Mouse (Mus musculus) urinary bladder, postnatal 4 days (tissue): ENCODE measurements at regions not wholly inside any gene's neighbourhood (a gene's known extent, or its start where the extent isn't known, plus 50 kb on each side); places are given as distances from the start of the nearest gene placed in this dataset.

Source experiments
- DNase-seq, 2 experiments: peaks; one replicate each; pipeline ENCODE4 v3.0.0; 2021 to 2022; ENCODE audit warnings: low spot score in 2 of 2

DNA sequence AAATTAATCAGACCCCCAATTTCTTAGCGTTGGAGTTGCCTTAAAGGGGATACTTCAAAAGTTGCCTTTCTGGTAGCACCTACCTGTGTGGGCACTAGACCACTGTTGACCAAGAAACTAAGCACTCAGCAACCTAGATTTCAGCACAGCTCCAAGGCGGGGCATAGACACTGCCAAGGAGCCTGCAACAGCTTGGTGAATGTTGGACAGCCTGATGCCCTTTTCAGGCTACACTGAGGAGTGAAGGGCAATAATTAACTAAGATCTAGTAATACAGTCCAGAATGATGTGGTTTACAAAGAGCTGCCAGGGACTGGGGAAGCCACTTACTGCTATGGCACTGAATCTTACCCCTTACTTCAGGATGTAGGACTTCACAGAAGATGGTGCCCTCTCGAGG is 304.9 kb downstream of the Satb1 start:
- no peak for DNase-seq

- no peak for DNase-seq
Measured at GRCm38 (mm10) chr17:51526881-51527280, 306.2 kb downstream of the Satb1 start.

- no peak for DNase-seq
Measured at GRCm38 (mm10) chr17:51526464-51526863, 306.6 kb downstream of the Satb1 start.

GRCm38 (mm10) chr17:51526021-51526420 is 307.1 kb downstream of the Satb1 start:
- DNase-seq = no peak

- DNase-seq = no peak
Measured at GRCm38 (mm10) chr17:51525219-51525618, 307.9 kb downstream of the Satb1 start.

DNA sequence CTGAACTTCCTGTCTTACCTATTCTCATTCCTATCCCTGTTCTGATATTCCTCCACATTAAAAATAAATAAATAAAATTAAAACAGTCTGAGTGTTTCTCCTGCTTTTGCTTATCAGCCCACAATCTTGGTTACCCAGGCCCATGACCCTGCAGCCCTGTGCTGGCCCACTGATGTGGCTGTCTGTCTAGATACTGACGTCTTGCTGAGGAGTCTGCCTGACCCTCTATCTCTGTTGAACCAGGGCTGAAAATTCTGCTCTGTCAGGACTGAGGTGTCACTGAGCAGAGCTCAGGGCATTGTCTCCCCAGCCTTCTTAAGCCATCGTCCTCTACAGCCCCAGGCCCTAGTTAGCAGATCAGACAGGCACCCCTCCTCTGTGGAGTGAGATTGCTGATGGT is 321.2 kb downstream of the Satb1 start:
- DNase-seq = no peak

DNA sequence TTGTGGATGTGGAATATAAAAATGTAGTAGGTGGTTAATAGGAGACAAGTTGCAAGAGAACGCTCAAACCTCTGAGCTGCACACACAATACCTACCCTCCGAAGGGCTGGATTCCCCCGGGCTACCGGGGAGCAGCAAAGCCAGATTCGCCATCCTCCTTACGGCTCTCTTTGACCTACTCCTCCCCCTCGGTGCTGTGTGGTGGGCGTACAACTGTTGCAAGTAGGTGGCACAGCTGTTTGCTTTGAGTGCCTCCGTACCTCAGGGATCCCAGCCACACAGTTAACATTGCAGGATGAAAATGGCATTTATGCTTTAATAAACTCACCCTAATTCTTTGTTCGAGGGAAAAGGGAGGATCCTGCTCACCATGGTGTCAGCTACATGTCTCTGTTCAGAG is 321.6 kb upstream of the Tbc1d5 start:
- DNase-seq = peak in 1 of 2 experiments; percentile 56

- no peak for DNase-seq
Measured at GRCm38 (mm10) chr17:51499541-51499940, 320.4 kb upstream of the Tbc1d5 start.

DNA sequence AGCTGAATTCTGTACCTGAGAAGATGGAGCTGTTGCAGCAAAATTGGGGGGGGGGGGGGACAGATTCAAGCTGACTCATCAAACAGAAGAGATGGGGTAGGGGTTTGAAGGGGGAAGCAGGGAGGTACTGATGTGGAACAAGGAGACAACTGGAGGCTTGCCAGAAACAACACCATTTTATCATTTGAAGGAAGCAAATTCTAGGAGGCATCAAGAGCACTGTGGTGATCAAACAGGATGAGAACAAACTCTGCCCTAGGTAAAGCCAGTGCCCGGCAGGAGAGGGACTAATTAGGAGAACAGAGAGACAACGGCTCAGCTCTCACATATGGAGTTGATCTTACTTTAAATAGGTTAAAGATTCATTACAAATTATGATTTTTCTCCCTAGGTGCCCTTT is 315.9 kb upstream of the Tbc1d5 start:
- no peak for DNase-seq

DNA sequence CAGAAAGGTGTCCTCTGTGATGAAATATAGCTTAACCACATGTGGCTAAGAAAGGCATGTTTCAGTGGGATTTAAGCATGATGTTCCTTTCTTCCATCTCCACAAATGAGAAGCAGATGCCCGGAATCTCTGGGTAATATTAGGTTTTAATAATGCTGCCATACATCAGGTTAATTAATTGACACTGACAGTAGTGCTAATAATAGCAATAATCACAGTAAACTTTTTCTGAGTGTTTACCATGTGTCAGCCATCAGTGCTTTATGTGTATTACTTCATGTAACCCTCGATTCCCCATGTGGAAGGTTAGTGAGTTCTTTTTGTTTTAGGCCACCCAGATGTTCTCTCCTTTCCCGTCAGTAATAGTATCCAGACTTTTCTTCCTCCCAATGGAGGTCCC is 310.2 kb upstream of the Tbc1d5 start:
- no peak for DNase-seq

DNA sequence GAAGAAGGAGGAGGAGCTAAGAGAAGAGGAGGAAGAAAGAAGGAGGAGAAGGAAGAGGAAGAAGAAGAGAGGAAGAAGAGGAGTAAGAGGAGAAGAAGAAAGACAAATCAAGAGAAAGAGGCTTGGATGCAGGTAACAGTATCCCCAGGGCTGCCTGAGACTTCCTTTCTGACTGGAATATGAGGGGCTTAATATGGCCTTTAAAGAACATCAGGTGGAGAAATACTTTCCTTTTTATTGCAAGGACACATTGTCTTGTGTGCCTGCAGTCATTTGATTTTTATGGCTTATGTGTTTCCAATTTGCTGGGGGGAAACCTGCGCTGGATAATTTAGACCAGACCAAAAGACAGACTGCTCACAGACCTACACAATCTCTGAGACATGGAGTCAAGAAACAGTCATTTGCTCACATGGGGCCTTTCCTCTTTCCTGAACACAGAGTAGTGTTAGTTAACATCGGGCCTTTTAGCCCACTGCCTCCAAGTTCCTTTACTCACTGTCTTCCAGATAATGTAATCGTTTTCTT is 308.8 kb upstream of the Tbc1d5 start:
- no peak for DNase-seq

DNA sequence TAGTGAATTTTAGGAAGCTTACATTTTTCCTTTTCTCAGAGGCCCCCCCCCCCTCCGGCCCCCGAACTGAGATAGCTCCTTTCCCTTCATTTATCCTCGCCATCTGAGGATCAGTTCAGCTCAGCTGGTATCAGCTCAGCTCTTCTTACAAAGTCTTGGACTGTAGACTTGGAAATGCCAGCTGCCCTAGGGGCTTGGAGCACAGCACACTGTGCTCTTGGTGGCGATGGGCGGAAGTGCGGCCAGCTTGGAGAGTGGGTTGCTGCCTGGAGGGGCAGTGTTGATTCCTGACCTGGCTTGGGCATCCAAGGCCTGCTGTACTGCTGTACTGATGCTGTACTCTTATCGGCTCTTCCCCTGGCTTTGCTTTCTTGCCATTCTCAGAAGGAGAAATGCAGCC is 298.7 kb upstream of the Tbc1d5 start:
- no peak for DNase-seq

DNA sequence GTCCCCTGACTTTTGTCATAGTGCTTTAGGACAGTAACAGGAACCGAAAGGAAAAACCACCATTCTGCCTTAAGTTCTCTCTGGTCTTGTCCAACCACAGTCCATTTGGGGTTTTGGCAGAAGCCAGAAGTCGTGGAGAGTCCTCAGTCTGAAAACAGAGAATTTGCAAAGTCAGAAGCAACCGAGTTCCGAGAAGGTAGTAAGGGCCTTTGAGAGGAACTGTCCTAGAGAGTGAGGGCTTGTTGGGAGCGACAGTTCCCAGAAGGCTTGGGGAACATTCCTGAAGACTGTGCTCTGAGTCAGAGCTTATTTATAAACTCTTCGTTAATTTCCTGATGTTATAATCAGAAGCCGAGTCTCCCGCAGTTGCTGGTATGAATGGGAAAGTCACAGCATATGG is 298.3 kb upstream of the Tbc1d5 start:
- DNase-seq = no peak

DNA sequence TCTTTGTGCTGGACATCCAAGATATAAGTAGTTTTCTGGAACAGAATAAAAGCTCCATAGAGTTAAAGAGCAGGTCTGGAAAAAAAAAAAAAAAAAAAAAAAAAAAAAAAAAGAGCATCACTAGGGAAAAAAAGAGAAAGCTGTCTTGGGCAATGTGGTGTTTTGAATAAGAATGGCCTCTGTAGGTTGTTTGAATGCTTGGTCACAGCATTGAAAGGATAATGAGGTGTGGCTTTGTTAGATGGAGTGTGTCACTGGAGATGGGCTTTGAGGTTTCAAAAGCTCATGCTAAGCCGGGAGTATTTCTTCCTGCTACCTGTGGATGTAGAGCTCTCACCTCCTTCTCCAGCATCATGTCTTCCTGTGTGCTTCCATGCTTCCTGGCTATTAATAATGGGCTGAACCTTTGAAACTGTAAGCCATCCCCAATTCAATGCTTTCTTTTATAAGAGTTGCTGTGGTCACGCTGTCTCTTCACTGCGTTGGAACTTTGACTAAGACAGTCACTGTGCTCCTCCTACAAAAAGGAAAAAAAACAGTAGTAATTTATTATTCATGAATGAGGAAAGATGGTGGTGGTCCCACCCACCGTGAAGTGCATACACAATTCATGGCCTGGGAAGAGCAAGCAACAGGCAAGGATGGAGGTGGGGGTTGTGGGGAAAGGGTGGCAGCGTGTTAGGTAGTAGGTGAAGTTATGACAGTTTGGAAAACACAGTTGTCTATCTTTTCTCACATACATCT is 283.2 kb upstream of the Tbc1d5 start:
- no peak for DNase-seq

- DNase-seq = no peak
Measured at GRCm38 (mm10) chr17:51461248-51461647, 282.1 kb upstream of the Tbc1d5 start.

DNA sequence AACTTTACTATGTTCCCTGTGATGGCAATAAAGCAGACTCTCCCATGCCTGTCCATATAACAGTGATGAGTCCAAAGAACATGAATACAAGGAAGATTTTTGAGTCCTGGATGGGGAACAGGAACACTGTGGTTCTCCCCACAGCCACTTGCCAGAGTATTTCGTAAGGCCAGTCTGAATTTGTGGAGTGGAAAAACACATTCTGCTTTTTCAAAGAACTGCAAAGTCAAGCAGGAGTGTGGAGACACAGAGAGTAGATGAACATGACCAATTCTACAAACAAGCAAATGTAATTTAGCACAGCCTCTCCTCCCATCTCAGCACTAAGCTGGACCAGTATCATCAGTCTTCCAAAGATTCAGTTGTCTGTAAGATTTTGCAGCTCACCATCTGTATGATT is 280.0 kb upstream of the Tbc1d5 start:
- no peak for DNase-seq

DNA sequence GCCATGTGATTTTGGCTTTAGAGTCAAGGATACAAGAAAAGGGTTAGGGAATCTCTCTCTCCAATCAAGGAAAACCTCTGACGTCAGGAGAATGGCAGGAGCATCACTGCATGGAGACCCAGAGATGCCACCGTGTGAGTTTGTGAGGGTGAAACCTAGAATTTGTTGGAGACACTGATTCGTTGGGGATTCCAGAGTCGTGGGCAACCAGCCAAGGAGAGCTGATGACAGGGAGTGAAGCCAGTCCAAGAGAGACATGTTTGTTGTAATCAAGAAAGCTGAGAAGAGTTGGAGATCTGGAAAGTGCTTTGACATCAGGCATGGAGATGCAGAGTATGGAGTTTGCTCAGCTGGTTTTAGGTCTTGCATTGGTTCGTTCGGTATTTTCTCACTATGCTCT is 236.6 kb upstream of the Tbc1d5 start:
- DNase-seq = no peak

- no peak for DNase-seq
Measured at GRCm38 (mm10) chr17:51414304-51414703, 235.2 kb upstream of the Tbc1d5 start.

DNA sequence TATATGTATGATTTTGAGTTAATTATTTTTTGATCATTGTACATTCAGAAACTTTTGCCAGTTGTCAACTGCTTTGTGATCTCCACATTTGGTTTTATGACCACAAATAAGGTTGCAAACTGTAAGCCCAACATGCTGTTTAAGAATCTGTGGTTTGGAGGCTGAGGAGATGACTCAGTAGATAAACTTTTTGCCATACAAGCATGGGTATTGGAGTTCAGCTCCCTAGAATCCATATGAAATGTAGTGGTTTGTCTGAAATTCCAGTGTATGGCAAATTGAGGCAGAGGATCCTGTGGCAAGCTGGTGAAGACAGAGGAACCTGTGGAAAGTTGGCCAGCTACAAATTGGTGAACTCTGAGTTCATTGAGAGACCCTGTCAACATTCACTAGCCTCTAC is 234.6 kb upstream of the Tbc1d5 start:
- no peak for DNase-seq

DNA sequence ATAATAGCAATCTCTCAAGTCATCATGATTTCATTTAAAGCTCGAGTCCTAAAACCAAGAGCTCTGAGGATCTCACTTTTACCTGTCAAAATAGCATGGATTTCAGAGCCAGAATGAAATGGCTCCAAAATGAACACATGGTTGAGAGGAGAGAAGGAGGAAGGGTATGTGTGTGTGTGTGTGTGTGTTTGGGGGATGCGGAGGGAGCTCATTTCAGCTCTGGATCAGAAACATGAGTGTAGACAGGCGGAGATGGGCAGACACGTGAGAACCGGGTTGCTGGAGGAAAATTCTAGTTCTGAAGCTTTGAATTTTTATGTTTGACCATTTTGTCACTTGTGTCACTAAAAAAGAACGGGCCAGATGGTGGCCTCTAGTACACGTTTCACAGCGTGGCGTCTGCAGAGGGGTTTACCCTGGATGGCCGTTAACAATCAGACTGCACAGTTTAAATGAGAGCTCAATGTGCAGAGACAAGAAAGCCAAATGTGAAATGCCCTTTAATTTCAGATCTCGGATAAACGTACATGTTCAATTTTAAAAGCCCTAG is 232.5 kb upstream of the Tbc1d5 start:
- DNase-seq = no peak

GRCm38 (mm10) chr17:51408894-51409293 is 229.7 kb upstream of the Tbc1d5 start:
- DNase-seq = no peak

GRCm38 (mm10) chr17:51408367-51408766 is 229.2 kb upstream of the Tbc1d5 start:
- DNase-seq = no peak

DNA sequence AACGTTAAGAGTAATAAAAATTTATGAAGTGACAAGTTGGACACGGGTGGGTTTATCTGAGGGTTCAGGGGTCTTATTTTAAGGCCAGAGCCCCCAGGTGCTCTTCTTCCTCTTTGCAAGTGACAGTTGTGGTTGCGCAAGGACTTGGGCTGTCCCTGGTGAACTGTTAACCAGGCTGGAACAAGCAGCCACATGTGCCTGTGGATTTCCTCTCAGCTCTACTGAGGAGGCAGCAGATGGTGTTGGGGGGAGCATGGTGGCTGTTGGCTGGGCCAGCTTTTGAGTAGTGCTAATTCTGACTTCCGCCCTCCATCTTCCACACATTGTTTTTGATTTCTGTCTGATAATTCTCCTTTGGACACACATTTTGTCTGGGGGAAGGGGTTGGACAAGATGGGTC is 227.9 kb upstream of the Tbc1d5 start:
- DNase-seq = no peak

DNA sequence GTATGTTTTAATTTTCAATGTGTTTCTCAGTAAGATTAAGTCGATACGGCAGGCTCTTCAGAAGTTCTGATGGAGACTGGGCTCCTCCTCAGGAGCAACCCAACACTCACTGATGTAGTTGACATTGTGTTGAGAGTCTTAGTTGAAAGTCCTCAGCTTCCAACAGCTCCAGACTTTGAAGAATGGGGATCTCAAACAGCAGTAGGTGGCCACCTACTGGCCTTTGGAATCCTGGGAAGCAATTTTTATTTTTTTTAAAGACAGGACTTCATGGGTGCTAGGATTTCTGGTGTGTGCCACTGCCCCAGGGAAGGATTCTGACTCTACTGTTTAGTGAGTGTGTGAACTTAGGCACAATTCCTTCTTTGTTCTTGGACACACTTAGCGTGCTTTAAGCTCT is 225.9 kb upstream of the Tbc1d5 start:
- no peak for DNase-seq
